Mouse (Mus musculus) thymus, adult 18-20 months (tissue): Measurements from ENCODE around the gene Iba57.
"Not testable (repeated sequence)": the region's sequence is repeated elsewhere in the genome, so short reads cannot be mapped to it uniquely, and the experiment has no call there.

Source experiments
- DNase-seq, 2 experiments: peaks; one replicate each; pipeline ENCODE4 v3.0.0; 2022; ENCODE audit warnings: mixed read lengths in 2 of 2

Iba57 gene

GRCm38 (mm10) chr11:59163255-59164236, at the start of gene Iba57:
TSS of gene Iba57 (minus strand) at chr11:59163739.
- DNase-seq = peak; percentile 98 to 99

DNA sequence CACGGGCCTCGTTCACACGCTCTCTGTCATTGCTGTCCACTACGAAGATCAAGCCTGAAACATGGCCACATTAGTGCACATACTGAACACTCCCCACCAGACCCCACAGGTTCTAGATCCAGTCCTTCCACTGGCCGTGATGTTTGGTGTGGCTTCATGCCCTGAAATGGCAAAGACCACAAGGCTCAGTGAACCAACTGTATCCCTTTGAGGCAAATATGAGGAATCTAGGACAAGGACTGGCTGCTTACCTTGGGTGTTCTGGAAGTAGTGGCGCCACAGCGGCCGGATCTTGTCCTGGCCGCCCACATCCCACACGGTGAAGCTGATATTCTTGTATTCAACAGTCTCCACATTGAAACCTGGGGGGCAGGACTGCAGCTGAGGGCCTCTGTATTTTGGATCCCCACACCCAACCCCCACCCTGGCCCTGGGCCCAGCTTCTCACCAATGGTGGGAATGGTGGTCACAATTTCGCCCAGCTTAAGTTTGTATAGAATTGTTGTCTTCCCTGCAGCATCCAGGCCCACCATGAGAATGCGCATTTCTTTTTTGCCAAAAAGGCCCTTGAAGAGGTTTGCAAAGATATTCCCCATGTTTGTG, 49.5 kb upstream of the Iba57 start:
- no peak for DNase-seq

GRCm38 (mm10) chr11:59212320-59212719, 48.8 kb upstream of the Iba57 start:
- DNase-seq = peak; percentile 41 to 58

DNA sequence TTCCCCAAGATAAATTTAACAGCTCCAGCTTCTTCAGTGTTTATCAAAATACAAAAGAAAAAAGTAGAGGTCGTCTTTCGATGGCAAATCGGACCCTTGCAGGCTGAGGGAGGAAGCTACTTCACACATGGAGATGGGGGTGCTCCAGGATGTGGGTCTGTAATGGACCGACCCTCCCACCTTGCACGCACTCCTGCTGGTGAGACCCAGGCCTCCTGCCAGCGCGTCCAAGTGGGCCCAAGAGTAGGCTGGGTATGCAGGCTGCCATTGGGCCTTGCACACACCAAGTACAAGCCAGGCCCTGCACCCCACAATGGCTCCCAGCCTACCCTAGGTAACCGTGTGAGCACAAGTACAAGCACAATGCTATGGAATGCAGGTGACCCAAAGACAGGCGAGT, 48.0 kb upstream of the Iba57 start:
- DNase-seq = not testable (repeated sequence)

- no peak for DNase-seq
Observed at GRCm38 (mm10) chr11:59210020-59210419, 46.5 kb upstream of the Iba57 start.

- no peak for DNase-seq
Observed at GRCm38 (mm10) chr11:59209580-59209979, 46.0 kb upstream of the Iba57 start.

- peak; percentile 32 to 45 for DNase-seq
Observed at GRCm38 (mm10) chr11:59209003-59209441, 45.5 kb upstream of the Iba57 start.

- peak; percentile 83 to 89 for DNase-seq
Observed at GRCm38 (mm10) chr11:59208153-59208831, 44.8 kb upstream of the Iba57 start, which contains the start of gene 2310033P09Rik. TSS of gene 2310033P09Rik (plus strand) at chr11:59208321.

DNA sequence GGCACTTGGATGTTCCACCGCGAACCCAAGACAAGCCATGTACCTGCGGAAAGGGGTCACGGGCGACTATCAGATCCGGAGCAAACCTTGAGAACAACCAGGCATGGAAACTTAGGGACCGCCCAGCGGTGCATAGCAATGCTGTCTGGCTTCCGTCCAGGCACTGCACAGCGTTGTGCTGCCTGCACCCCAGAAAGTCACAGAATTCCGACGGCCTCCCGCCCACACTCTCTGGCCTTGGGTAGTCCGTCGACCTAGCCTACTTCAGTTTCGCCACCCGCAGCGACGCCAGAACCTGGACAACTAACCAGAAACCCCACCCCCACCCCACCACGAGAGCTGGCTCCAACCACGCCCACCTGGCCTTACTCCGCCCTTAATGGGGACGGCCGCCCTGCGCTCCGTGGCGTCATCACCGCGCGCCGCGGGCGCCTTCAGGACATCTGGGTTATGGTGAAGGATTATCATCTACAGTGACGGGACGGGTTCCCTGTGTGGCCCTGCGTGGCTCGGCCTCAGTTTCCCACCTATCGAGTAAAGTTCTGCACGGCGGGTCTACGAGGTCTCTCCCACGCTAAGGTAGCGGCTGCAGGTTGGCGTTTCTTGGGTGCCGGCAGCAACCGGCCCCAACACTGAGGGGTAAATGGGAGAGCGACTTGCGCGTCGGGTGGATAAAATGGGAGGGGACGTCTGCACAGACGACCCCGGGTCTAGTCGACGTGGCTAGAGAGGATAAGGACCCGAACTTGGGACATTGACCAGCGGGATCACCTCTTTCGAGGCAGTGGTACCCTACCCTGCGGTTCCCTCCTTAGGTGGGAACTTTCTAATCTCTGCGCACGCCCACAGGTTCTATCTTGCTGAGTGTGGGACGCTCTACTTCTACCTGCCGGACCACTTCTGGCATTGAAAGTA, 38.8 kb upstream of the Iba57 start, which contains the start of gene Mrpl55:
Gene Mrpl55, plus strand, starts transcription at position 406 of the 915 bp plus-strand sequence.
- peak; percentile 76 to 81 for DNase-seq

- DNase-seq = no peak
Observed at GRCm38 (mm10) chr11:59201216-59202002, 37.9 kb upstream of the Iba57 start.

DNA sequence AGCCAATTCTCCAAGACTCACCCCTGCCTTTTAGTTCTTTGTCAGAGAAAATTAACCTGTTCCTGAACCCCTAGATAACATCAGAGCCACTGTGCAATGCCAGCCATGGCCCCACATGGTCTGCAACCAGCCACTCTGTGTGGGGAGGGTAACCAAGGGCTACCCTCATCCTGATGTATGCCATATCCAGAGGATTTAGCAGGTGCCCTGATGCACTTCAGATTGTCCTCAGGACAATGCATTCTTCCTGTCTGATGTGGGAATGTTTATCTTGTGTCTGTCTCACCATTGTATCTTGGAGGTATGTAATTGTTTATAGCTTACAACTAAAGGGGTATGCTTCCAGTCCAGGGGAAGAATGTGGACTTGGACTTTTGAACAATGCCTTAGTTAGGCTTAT, 32.7 kb upstream of the Iba57 start:
- no peak for DNase-seq

GRCm38 (mm10) chr11:59192059-59192386, 28.5 kb upstream of the Iba57 start, which contains the start of gene Guk1:
TSS of gene Guk1 (minus strand) at chr11:59192212.
- no peak for DNase-seq

- peak; percentile 83 to 90 for DNase-seq
Observed at GRCm38 (mm10) chr11:59191231-59192058, 27.9 kb upstream of the Iba57 start.

GRCm38 (mm10) chr11:59187706-59188105, 24.2 kb upstream of the Iba57 start:
- DNase-seq = no peak

DNA sequence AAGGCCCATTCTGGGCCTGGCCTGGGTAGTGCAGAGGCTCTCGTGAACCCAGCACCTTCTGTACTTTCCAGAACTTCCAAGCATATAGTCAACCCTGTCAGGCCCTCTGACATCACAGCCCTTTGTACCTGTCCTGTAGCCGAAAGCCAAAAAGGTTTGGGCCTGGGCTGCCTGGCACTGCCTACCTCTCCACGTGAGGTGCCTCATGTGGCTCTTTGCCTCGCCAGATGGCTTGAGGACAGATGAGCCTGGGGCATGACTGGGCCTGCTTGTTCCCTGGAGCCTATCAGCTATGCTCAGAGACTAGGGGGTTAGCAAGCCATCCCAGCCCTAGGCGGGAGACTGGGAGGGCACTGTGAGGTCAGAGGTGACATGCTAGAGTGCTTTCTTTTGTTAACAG, 22.0 kb upstream of the Iba57 start:
- no peak for DNase-seq

- no peak for DNase-seq
Observed at GRCm38 (mm10) chr11:59183821-59184220, 20.3 kb upstream of the Iba57 start.

- no peak for DNase-seq
Observed at GRCm38 (mm10) chr11:59182864-59183331, 19.4 kb upstream of the Iba57 start, which contains the start of gene Gjc2. TSS of gene Gjc2 (minus strand) at chr11:59183213.

DNA sequence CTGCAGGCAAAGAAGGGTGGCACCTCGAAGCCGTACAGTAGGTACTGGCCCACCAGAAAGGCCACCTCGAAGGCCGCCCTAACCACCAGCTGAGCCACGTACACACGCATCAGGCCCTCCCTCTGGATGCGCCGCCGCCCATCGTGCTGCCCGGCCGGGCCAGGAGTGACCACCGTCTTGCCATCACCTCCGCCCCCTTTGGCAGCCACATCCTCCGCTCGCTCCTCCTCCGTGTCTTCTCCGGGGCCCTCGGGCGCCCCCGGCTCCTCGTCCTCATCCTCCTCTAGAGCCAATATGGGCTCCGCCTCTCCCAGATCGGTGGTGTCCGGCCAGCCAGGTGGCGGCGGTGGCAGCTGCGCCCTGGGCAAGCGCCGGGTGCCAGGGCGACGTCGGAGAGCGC, 13.4 kb upstream of the Iba57 start:
- DNase-seq = no peak

- no peak for DNase-seq
Observed at GRCm38 (mm10) chr11:59176475-59176874, 12.9 kb upstream of the Iba57 start.
